Mouse (Mus musculus) liver, embryonic 13.5 days (tissue): ENCODE results near the gene Hmcn2. TPM values are rescaled to one million over a fixed set of nuclear protein-coding genes. Genes with fewer than 3 reads are reported as not detected.
A peak's percentile ranks its signal among the peaks of the same experiment; 100 is the strongest.

Experiments
- ATAC-seq: fragments of 200-750 bp; cut with Nextera tagmentation; 2 replicates; pipeline ENCODE4 v1.8.0; 2017; ENCODE audit warnings: low read depth, mild to moderate bottlenecking, moderate number of reproducible peaks, moderate library complexity
- DNase-seq: peaks from one replicate; pipeline ENCODE4 v3.0.0; 2022
- H3K27ac ChIP-seq: fragments of 300-500 bp; sonication (generic); 2 replicates; pipeline ENCODE4 v1.5.1; 2015; ENCODE audit warnings: moderate library complexity, mild to moderate bottlenecking, inconsistent platforms
- H3K27me3 ChIP-seq: fragments of 300-500 bp; sonication (generic); 2 replicates; pipeline ENCODE4 v1.6.1; 2015; ENCODE audit warnings: mild to moderate bottlenecking, inconsistent platforms
- H3K36me3 ChIP-seq: fragments of 300-500 bp; sonication (generic); 2 replicates; pipeline ENCODE4 v1.6.1; 2015; ENCODE audit warnings: mild to moderate bottlenecking, inconsistent platforms
- H3K4me1 ChIP-seq: fragments of 300-500 bp; sonication (generic); replicated peaks from 2 replicates; pipeline ENCODE4 v1.6.1; 2015; ENCODE audit warnings: inconsistent platforms
- H3K4me2 ChIP-seq: fragments of 300-500 bp; sonication (generic); 2 replicates; pipeline ENCODE4 v1.6.1; 2015; ENCODE audit warnings: inconsistent platforms, mild to moderate bottlenecking, moderate library complexity
- H3K4me3 ChIP-seq: fragments of 300-500 bp; sonication (generic); replicated peaks from 2 replicates; pipeline ENCODE4 v1.5.1; 2015; ENCODE audit warnings: mild to moderate bottlenecking, inconsistent platforms
- H3K9ac ChIP-seq: fragments of 300-500 bp; sonication (generic); 2 replicates; pipeline ENCODE4 v1.6.1; 2015; ENCODE audit warnings: mild to moderate bottlenecking, inconsistent platforms
- H3K9me3 ChIP-seq: fragments of 300-500 bp; sonication (generic); replicated peaks from 2 replicates; pipeline ENCODE4 v1.6.1; 2016; ENCODE audit warnings: inconsistent platforms
- WGBS: fragments of 180-500 bp; shearing (Covaris S2); methylation state at CpG from one replicate; pipeline ENCODE4 v1.1.7; 2015; ENCODE audit not compliant: insufficient replicate concordance; 5-methylcytosine and 5-hydroxymethylcytosine counted together
- polyA plus RNA-seq: library from polyadenylated mRNA; unstranded; fragments of >200 nt; fragmentation: Nextera tagmentation; extraction: Ambion mirVana; gene quantifications from 2 replicates; pipeline ENCODE4 v1.2.1, GENCODE M21; 2015

Hmcn2 gene
- polyA plus RNA-seq, 1 experiment from 2014 or later: 0.25 TPM

DNA sequence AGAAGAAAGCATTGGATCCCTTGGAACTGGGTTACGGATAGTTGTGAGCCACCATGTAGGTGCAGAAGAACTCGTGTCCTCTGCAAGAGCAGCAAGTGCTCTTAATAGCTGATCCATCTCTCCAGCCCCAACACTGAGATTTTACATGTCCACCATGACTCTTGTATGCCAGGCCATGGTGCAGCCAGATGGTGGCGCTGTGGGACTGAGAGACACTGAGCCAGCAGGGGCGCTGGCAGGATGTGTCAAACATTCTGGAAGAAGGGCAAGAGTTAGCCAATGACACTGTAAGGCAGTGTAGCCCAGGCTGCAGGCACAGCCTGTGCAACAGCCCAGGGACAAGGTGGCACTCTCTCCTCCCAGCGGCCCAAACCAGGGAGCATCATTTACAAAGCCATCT lies 170.0 kb downstream of the Hmcn2 start:
- WGBS: 41% methylated on average over 5 of the region's 5 CpGs
- Histone ChIP-seq H3K4me1 (no peaks in the 10 kb centered on the region), H3K27ac (no peak overlapping the region), H3K27me3 (no peaks in the 10 kb centered on the region), H3K4me2 (no peak overlapping the region), H3K4me3 (no peak overlapping the region), H3K9me3 (no peaks in the 10 kb centered on the region), H3K36me3 (peaks cover 33% of the 10 kb centered on the region), H3K9ac (no peak overlapping the region)
- ATAC-seq (no peak), DNase-seq (peak; percentile 35)

DNA sequence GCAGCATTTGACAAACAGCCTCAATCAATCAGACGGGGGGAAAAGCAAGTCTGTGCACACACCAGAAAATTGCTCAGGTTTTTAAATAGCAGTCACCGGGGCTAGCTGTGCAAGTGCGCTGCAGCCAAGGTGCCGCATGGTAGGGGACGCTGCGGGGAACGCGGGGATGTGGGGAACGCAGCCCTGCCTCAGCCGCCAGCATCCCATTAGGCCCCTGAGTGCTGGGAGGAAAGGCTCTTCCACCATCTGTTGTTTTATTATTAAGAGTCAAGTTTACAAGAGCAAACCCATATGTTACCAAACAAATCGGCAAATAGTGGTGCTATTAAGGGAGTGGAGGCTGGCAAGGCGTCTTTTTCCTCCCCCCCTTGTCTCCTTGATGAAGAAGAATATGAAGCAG lies 175.0 kb downstream of the Hmcn2 start:
- Histone ChIP-seq H3K4me3 (no peak overlapping the region), H3K36me3 (peaks cover 28% of the 10 kb centered on the region; the same call in 1 of the 2 replicates), H3K9me3 (no peaks in the 10 kb centered on the region), H3K4me1 (no peaks in the 10 kb centered on the region), H3K27me3 (no peaks in the 10 kb centered on the region), H3K9ac (no peak overlapping the region), H3K27ac (no peak overlapping the region), H3K4me2 (no peak overlapping the region)
- DNase-seq: no peak
- no peak for ATAC-seq
- 65% methylated on average over 12 of the region's 12 CpGs for WGBS

DNA sequence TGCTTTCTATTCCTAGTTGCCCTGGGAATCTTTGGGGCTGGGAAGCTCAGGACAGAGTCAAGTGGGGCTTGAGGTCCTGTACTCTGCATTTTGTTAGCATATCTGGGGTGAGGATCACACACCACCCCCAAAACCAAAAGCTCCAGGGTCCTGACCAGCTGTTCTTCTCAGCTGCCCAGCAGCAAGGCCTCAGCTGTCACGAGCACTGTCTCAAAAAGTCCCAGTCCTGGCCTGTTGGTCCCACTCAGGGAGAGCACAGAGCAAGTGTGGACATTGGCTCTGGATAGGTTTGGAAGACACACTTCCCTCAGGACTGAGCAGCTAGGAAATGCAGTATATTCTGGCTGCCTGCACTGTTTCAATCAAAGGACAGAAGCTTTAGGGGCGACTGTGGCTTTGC lies 176.3 kb downstream of the Hmcn2 start:
- Histone ChIP-seq H3K4me3 (no peak overlapping the region), H3K27ac (no peak overlapping the region), H3K4me1 (no peaks in the 10 kb centered on the region), H3K27me3 (no peaks in the 10 kb centered on the region; the same call in 1 of the 2 replicates), H3K9me3 (no peaks in the 10 kb centered on the region), H3K9ac (no peak overlapping the region), H3K4me2 (no peak overlapping the region), H3K36me3 (peaks cover 20% of the 10 kb centered on the region; the same call in 1 of the 2 replicates)
- DNase-seq (no peak), ATAC-seq (no peak)
- WGBS: 52% methylated on average over 2 of the region's 2 CpGs

DNA sequence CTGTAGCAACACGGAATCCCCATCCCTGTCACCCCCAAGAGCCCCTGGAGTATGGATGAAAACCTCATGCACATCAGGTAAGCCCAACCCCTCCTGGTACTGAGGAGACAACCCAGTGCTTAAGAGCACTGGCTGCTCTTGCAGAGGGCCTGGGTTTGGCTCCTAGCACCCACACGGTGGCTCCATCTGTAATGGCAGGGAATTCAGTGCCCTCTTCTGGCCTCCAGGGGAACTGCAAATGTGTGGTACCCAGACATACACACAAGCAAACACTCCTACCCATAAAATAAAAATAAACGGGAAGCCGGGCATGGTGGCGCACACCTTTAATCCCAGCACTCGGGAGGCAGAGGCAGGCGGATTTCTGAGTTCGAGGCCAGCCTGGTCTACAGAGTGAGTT lies 178.1 kb downstream of the Hmcn2 start:
- H3K27me3 ChIP-seq: no peaks in the 10 kb centered on the region; the same call in 1 of the 2 replicates
- no peaks in the 10 kb centered on the region for H3K9me3 ChIP-seq
- ATAC-seq (no peak), DNase-seq (no peak)
- peaks cover 20% of the 10 kb centered on the region; the same call in 1 of the 2 replicates for H3K36me3 ChIP-seq
- 76% methylated on average over 8 of the region's 8 CpGs for WGBS
- H3K27ac ChIP-seq: no peak overlapping the region
- H3K4me1 ChIP-seq: no peaks in the 10 kb centered on the region
- H3K9ac ChIP-seq: no peak overlapping the region
- H3K4me3 ChIP-seq: no peak overlapping the region
- no peak overlapping the region for H3K4me2 ChIP-seq

DNA sequence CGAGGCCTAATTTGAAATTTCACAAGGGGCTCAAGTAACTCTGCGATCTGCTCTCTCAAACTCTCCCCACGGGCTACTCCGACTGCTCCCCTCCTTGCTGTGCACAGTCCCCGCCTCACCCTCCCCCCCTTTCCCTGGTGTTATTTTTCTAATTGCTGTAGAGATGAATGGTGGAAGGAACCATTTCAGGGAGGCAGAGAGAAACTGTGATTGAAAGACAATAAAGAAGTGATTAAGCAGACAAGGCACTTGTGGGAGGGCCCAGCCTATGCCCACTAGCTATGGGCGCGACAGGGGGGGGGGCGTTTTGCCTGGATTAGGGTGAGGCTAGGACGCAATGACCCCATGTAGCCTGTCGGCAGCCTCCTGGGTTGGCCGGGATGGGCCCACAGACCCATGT lies 179.0 kb downstream of the Hmcn2 start:
- Histone ChIP-seq H3K4me1 (no peaks in the 10 kb centered on the region), H3K27me3 (no peaks in the 10 kb centered on the region; the same call in 1 of the 2 replicates), H3K36me3 (peaks cover 15% of the 10 kb centered on the region; the same call in 1 of the 2 replicates), H3K4me2 (no peak overlapping the region), H3K9me3 (no peaks in the 10 kb centered on the region), H3K9ac (no peak overlapping the region), H3K27ac (no peak overlapping the region), H3K4me3 (no peak overlapping the region)
- ATAC-seq (no peak), DNase-seq (no peak)
- 73% methylated on average over 11 of the region's 11 CpGs for WGBS

DNA sequence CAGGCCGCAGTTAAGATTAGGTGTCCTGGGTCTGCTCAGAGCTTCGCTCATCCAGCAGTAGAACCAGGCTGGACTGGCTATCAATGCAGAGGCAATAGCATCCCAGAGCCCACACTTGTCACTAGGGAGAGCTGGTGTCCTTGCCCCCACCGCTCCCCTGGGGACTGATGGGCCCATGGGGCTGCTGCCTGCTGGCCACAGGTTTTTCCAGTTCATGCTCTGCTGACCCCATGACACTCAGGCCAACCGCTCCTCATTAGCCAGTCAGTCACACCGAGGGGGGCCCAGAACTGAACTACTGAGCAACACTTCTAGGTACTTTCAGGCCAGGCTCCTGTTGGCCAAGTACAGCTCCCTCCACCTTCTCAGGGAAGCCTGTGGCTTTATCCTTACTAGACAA lies 180.1 kb downstream of the Hmcn2 start:
- no peak for DNase-seq
- H3K27ac ChIP-seq: no peak overlapping the region
- H3K4me3 ChIP-seq: no peak overlapping the region
- no peaks in the 10 kb centered on the region; the same call in 1 of the 2 replicates for H3K27me3 ChIP-seq
- H3K4me2 ChIP-seq: no peak overlapping the region
- 76% methylated on average over 5 of the region's 5 CpGs for WGBS
- peaks cover 18% of the 10 kb centered on the region; the same call in 1 of the 2 replicates for H3K36me3 ChIP-seq
- no peaks in the 10 kb centered on the region for H3K9me3 ChIP-seq
- no peak for ATAC-seq
- no peak overlapping the region for H3K9ac ChIP-seq
- no peaks in the 10 kb centered on the region for H3K4me1 ChIP-seq

DNA sequence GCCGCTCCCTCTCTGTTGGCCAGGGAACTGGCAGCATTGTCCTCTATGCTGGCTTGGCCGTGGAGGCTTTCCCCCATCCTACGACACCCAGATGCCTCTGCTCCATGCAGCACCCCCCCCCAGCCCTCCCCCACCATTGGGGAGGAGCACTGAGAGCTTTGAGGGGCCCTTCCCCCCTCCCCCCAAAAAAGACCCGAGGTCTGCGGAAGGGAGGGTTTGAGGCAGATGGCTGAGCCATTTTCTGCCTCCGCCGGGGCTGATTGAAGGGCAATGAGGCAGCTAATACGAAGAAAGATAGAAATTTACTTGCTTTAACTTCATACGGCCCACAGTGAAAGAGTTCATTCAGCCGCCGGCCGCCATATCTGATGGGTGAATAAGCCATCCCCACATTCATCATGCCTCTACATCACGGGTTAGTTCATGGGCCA lies 180.8 kb downstream of the Hmcn2 start:
- DNase-seq: no peak
- H3K9ac ChIP-seq: no peak overlapping the region
- peaks cover 18% of the 10 kb centered on the region; the same call in 1 of the 2 replicates for H3K36me3 ChIP-seq
- 74% methylated on average over 13 of the region's 13 CpGs for WGBS
- H3K27me3 ChIP-seq: no peaks in the 10 kb centered on the region; the same call in 1 of the 2 replicates
- H3K4me3 ChIP-seq: no peak overlapping the region
- H3K27ac ChIP-seq: no peak overlapping the region
- H3K4me1 ChIP-seq: no peaks in the 10 kb centered on the region
- no peak for ATAC-seq
- H3K4me2 ChIP-seq: no peak overlapping the region
- H3K9me3 ChIP-seq: no peaks in the 10 kb centered on the region

DNA sequence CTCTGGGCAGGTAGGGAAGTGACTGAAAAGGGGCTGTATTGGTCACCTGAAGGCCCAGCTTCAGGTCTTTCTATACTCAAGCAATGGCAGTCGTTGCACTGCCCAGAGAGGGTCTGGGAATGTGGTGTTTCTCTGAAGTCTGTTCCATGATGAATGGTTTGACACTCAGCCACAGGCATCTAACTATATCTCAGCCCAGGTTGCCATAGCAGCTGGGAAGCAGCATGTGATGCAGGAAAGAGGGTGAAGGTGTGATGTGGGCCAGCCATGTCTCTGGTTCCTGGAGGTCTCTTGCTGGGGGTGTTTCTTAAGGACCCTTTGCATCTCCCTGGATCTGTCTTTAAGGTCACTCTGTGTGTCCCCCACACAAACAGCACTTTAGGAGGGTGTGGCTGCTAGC lies 181.9 kb downstream of the Hmcn2 start:
- H3K9me3 ChIP-seq: no peaks in the 10 kb centered on the region
- H3K4me3 ChIP-seq: no peak overlapping the region
- no peaks in the 10 kb centered on the region; the same call in 1 of the 2 replicates for H3K27me3 ChIP-seq
- DNase-seq (no peak), ATAC-seq (no peak)
- no peak overlapping the region for H3K4me2 ChIP-seq
- no peaks in the 10 kb centered on the region for H3K4me1 ChIP-seq
- no peak overlapping the region for H3K27ac ChIP-seq
- WGBS: 38% methylated on average over 1 of the region's 1 CpGs
- H3K9ac ChIP-seq: no peak overlapping the region
- peaks cover 18% of the 10 kb centered on the region; the same call in 1 of the 2 replicates for H3K36me3 ChIP-seq

DNA sequence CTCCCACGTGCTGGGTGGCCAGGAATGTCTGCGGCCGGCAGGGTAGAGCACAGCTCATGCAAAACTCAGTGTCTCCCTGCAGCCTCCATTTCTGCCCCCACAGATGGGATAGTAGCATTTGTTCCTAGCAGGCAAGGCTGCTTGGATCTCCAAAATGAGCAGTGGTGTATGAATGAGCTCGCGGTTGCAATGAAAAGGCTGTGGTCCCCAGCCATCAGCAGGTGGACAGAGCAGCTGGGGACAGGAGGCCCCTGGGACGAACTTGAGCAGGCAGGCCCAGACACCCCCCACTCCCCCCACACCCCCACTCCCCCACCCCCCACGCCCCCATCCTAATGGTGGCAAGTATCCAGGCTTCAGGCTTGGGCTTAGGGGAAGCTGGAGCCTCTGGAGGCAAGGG lies 182.9 kb downstream of the Hmcn2 start:
- H3K9ac ChIP-seq: no peak overlapping the region
- WGBS: 71% methylated on average over 7 of the region's 7 CpGs
- H3K27me3 ChIP-seq: no peaks in the 10 kb centered on the region; the same call in 1 of the 2 replicates
- H3K9me3 ChIP-seq: no peaks in the 10 kb centered on the region
- no peak overlapping the region for H3K4me3 ChIP-seq
- DNase-seq (no peak), ATAC-seq (no peak)
- H3K36me3 ChIP-seq: peaks cover 9% of the 10 kb centered on the region; the same call in 1 of the 2 replicates
- H3K4me1 ChIP-seq: no peaks in the 10 kb centered on the region
- no peak overlapping the region for H3K4me2 ChIP-seq
- no peak overlapping the region for H3K27ac ChIP-seq

DNA sequence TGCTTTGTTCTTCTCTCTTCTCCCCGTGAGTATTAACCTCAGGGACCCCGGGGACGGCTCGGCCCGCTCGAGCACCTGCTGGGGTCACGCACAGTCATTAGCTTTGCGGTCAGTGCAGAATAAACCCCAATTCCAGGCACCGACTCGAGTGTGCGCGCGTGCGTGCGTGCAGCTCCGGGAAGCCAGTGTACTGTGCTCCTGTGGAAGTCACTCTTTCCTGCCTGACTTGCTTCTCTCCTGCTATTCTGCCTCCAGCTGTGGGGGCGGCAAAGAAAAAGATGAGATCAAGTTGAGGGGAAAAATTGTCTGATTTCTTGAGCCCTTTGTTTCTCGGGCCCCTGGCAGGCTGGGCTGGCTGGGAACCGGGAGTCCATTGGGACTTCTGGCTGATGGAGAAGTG lies 183.4 kb downstream of the Hmcn2 start:
- no peak for DNase-seq
- Histone ChIP-seq H3K9me3 (no peaks in the 10 kb centered on the region), H3K36me3 (peaks cover 6% of the 10 kb centered on the region; the same call in 1 of the 2 replicates), H3K4me3 (no peak overlapping the region), H3K27ac (no peak overlapping the region), H3K4me2 (no peak overlapping the region), H3K27me3 (no peaks in the 10 kb centered on the region; the same call in 1 of the 2 replicates), H3K9ac (no peak overlapping the region), H3K4me1 (no peaks in the 10 kb centered on the region)
- 80% methylated on average over 19 of the region's 19 CpGs for WGBS
- ATAC-seq: no peak

DNA sequence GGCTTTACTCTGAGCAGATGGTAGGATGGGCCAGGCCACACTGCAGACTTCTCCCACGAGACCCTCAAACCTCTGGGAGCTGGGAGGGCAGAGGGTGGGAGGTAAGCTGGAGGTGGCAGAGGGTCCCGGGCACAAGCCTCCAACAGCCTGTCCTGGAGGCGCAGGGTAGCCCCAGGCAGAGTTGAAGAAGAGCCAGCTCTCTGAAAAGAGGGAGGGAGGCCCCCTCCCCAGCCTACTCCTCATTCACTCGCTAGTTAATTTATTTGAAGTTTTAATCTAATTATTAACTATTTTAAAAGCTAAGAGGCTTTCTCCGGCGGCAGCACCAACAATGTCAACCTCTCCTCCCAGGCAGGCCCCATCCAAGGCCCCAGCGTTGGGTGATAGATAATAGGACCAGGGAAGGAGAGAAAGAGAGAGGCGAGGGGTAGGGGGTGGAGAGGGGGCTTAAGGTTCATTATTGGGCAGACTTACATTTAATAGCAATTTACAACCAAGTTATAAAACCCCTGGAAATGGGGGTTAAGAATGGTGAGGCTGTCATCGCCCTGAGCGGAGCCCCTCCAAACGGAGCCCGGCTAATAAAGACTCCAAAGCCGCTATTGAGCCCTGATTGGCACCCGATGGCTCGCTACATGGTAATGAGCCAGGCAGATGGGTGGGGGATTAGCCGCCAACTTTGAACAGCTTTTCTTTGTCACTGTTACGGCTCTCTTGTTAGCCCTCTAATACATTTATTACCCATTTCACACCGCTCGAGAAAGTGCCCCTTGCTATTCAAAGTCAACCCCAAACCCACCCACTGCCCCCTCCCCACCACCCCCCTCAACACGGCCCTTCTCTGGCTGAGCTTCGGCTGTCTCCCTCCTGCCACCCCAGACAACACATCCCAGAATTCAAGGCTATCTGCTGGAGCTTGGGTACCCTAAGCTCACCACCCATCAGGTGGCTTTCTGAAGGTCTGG lies 185.4 kb downstream of the Hmcn2 start:
- WGBS: 65% methylated on average over 21 of the region's 21 CpGs
- Histone ChIP-seq H3K9me3 (no peaks in the 10 kb centered on the region), H3K36me3 (peaks cover 9% of the 10 kb centered on the region; the same call in 1 of the 2 replicates), H3K4me2 (no peak overlapping the region), H3K27ac (no peak overlapping the region), H3K4me3 (no peak overlapping the region), H3K4me1 (no peaks in the 10 kb centered on the region), H3K27me3 (no peaks in the 10 kb centered on the region), H3K9ac (no peak overlapping the region)
- DNase-seq (no peak), ATAC-seq (no peak)
